Mouse (Mus musculus): ENCODE measurements around the gene Tpbpb.
"Not testable (repeated sequence)": the region's sequence is repeated elsewhere in the genome, so short reads cannot be mapped to it uniquely, and the experiment has no call there.

Tpbpb gene

DNA sequence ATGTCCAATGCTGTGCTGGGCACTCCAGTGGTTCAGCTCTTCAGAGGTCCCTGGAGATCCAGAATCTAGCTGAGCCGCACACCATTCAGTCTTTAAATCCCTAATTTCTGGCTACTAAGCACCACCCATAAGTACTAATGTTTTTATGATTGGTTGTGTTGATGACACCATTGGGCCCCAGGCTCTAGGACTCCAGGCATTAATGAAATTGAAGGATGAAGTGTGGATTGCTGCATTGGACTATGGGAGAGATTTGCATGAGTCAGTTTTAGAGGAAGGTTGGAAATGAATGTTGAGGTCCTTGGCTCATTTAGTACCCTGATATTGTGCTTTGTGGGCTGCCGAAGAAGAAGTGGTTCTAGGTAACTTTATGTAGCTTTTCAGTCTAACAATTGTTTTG lies at the start of gene Tpbpb:
Gene Tpbpb (minus strand): TSS at position 101 of the 400 bp plus-strand sequence.
- DNase-seq, result not testable (repeated sequence)

GRCm38 (mm10) chr13:60941884-60942283 lies 37.2 kb upstream of the Tpbpb start, which contains the start of gene Tpbpa:
Gene Tpbpa (minus strand): TSS chr13:60941984.
- not testable (repeated sequence) for DNase-seq

- DNase-seq, result no peak
These were observed 31.8 kb upstream of the Tpbpb start, which contains the start of the genes Gm49391 and Ctla2a for GRCm38 (mm10) chr13:60936500-60936901. Gene Gm49391 (minus strand): TSS chr13:60936571. Gene Ctla2a (minus strand): TSS chr13:60936625.

GRCm38 (mm10) chr13:60935490-60935889 lies 30.8 kb upstream of the Tpbpb start, which contains the start of gene Gm49393:
Gene Gm49393 (minus strand): TSS chr13:60935590.
- DNase-seq, result not testable (repeated sequence)

GRCm38 (mm10) chr13:60897328-60897727 lies 7.4 kb downstream of the Tpbpb start, which contains the start of gene Ctla2b:
Gene Ctla2b (minus strand): TSS chr13:60897447.
- no peak for DNase-seq

DNA sequence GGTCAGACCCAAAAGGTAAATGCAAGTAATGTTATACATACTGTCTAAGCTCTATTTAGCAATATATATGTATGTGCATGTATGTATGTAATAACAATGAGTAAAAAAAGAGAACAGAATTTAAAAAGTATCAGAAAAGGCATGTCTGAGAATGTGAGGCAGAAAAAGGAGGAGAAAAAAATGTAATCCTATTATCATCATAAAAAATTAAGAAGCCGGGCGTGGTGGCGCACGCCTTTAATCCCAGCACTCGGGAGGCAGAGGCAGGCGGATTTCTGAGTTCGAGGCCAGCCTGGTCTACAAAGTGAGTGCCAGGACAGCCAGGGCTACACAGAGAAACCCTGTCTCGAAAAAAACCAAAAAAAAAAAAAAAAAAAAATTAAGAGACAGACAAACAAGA lies 7.9 kb downstream of the Tpbpb start, which contains the start of gene Gm49392:
Gene Gm49392 (minus strand): TSS at position 101 of the 400 bp plus-strand sequence.
- not testable (repeated sequence) for DNase-seq

GRCm38 (mm10) chr13:60895406-60896160 lies 9.1 kb downstream of the Tpbpb start:
- no peak for DNase-seq

DNA sequence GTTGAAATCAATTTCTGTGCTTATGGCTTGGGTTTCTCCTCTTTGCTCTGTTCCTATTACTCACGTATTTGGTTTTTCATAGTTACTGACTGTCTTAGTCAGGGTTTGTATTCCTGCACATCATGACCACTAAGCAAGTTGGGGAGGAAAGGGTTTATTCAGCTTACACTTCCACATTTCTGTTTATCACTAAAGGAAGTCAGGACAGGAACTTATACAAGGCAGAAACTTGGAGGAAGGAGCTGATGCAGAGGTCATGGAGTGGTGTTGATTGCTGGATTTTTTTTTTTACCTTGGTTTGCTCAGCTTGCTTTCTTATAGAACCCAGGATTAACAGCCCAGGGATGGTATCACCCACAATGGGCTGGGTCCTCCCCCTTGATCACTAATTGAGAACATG lies 12.4 kb downstream of the Tpbpb start:
- no peak for DNase-seq

- no peak for DNase-seq
These were observed 40.4 kb downstream of the Tpbpb start, which contains the start of gene 4930486L24Rik for GRCm38 (mm10) chr13:60864281-60864680. Gene 4930486L24Rik (minus strand): TSS chr13:60864475.

Data from retina, postnatal 1 day (tissue).